Mouse (Mus musculus): ENCODE data around the gene Slc22a6. TPM values are rescaled to one million over a fixed set of nuclear protein-coding genes. Genes with fewer than 3 reads are reported as not detected.

Gene Slc22a6
- polyA plus RNA-seq, 1 experiment from 2014 or later: not detected

- ATAC-seq (ENCODE audit: insufficient read depth) (0 out of 2 replicates have a peak, but pooled peaks have one; percentile 17), DNase-seq (no peak)
- Histone ChIP-seq H3K4me1 (ENCODE audit: insufficient read depth) (peaks cover 9% of the 10 kb centered on the region; the same call in 1 of the 2 replicates), H3K9ac (no peak overlapping the region), H3K27ac (ENCODE audit: low read depth) (no peak overlapping the region), H3K36me3 (ENCODE audit: insufficient read depth) (no peaks in the 10 kb centered on the region), H3K4me3 (ENCODE audit: low read depth, low read length) (no peak overlapping the region), H3K4me2 (no peak overlapping the region), H3K27me3 (ENCODE audit: insufficient read depth, low read length) (no peaks in the 10 kb centered on the region), H3K9me3 (ENCODE audit: low read depth, low read length) (no peaks in the 10 kb centered on the region)
- TF ChIP-seq CTCF (IDR thresholded peaks at IDR 0.05; ENCODE audit: low read depth): no peak
- 61% methylated on average over 6 of the region's 6 CpGs for WGBS
Measured at GRCm38 (mm10) chr19:8592873-8593408, 24.9 kb upstream of the Slc22a6 start.

GRCm38 (mm10) chr19:8593833-8594232 lies 24.0 kb upstream of the Slc22a6 start:
- H3K36me3 ChIP-seq (ENCODE audit: insufficient read depth): no peaks in the 10 kb centered on the region
- no peak overlapping the region for H3K9ac ChIP-seq
- H3K9me3 ChIP-seq (ENCODE audit: low read depth, low read length): no peaks in the 10 kb centered on the region
- H3K4me1 ChIP-seq (ENCODE audit: insufficient read depth): peaks cover 9% of the 10 kb centered on the region; the same call in 1 of the 2 replicates
- no peak for DNase-seq
- 79% methylated on average over 11 of the region's 11 CpGs for WGBS
- no peaks in the 10 kb centered on the region for H3K27me3 ChIP-seq (ENCODE audit: insufficient read depth, low read length)
- no peak overlapping the region for H3K4me2 ChIP-seq
- no peak for ATAC-seq (ENCODE audit: insufficient read depth)
- no peak for TF ChIP-seq CTCF (IDR thresholded peaks at IDR 0.05; ENCODE audit: low read depth)
- H3K4me3 ChIP-seq (ENCODE audit: low read depth, low read length): no peak overlapping the region
- no peak overlapping the region for H3K27ac ChIP-seq (ENCODE audit: low read depth)

GRCm38 (mm10) chr19:8594518-8594917 lies 23.3 kb upstream of the Slc22a6 start:
- WGBS: 3% methylated on average over 1 of the region's 1 CpGs
- Histone ChIP-seq H3K9me3 (ENCODE audit: low read depth, low read length) (no peaks in the 10 kb centered on the region), H3K36me3 (ENCODE audit: insufficient read depth) (no peaks in the 10 kb centered on the region), H3K4me1 (ENCODE audit: insufficient read depth) (peaks cover 9% of the 10 kb centered on the region; the same call in 1 of the 2 replicates), H3K4me2 (no peak overlapping the region), H3K4me3 (ENCODE audit: low read depth, low read length) (no peak overlapping the region), H3K27me3 (ENCODE audit: insufficient read depth, low read length) (no peaks in the 10 kb centered on the region), H3K27ac (ENCODE audit: low read depth) (no peak overlapping the region), H3K9ac (no peak overlapping the region)
- ATAC-seq (ENCODE audit: insufficient read depth) (peak; percentile 66; the same call in 1 of the 2 replicates), DNase-seq (no peak)
- no peak for TF ChIP-seq CTCF (IDR thresholded peaks at IDR 0.05; ENCODE audit: low read depth)

- Histone ChIP-seq H3K4me1 (ENCODE audit: insufficient read depth) (peaks cover 9% of the 10 kb centered on the region; the same call in 1 of the 2 replicates), H3K9ac (no peak overlapping the region), H3K27me3 (ENCODE audit: insufficient read depth, low read length) (no peaks in the 10 kb centered on the region), H3K36me3 (ENCODE audit: insufficient read depth) (no peaks in the 10 kb centered on the region), H3K9me3 (ENCODE audit: low read depth, low read length) (no peaks in the 10 kb centered on the region), H3K27ac (ENCODE audit: low read depth) (no peak overlapping the region), H3K4me2 (no peak overlapping the region), H3K4me3 (ENCODE audit: low read depth, low read length) (no peak overlapping the region)
- ATAC-seq (ENCODE audit: insufficient read depth) (no peak), DNase-seq (no peak)
- 65% methylated on average over 4 of the region's 4 CpGs for WGBS
- no peak for TF ChIP-seq CTCF (IDR thresholded peaks at IDR 0.05; ENCODE audit: low read depth)
Measured at GRCm38 (mm10) chr19:8597269-8597668, 20.6 kb upstream of the Slc22a6 start.

- H3K27me3 ChIP-seq (ENCODE audit: insufficient read depth, low read length): no peaks in the 10 kb centered on the region
- WGBS: 61% methylated on average over 2 of the region's 2 CpGs
- no peaks in the 10 kb centered on the region for H3K36me3 ChIP-seq (ENCODE audit: insufficient read depth)
- no peak overlapping the region for H3K4me2 ChIP-seq
- no peak for TF ChIP-seq CTCF (IDR thresholded peaks at IDR 0.05; ENCODE audit: low read depth)
- DNase-seq (no peak), ATAC-seq (ENCODE audit: insufficient read depth) (no peak)
- 0 out of 2 replicates have a peak, but pooled peaks cover 3% of the 10 kb centered on the region for H3K4me1 ChIP-seq (ENCODE audit: insufficient read depth)
- H3K9me3 ChIP-seq (ENCODE audit: low read depth, low read length): no peaks in the 10 kb centered on the region
- no peak overlapping the region for H3K9ac ChIP-seq
- H3K27ac ChIP-seq (ENCODE audit: low read depth): no peak overlapping the region
- H3K4me3 ChIP-seq (ENCODE audit: low read depth, low read length): no peak overlapping the region
Measured at GRCm38 (mm10) chr19:8599229-8599628, 18.6 kb upstream of the Slc22a6 start.

GRCm38 (mm10) chr19:8601922-8602321 lies 15.9 kb upstream of the Slc22a6 start:
- no peak overlapping the region for H3K4me3 ChIP-seq (ENCODE audit: low read depth, low read length)
- ATAC-seq (ENCODE audit: insufficient read depth) (no peak), DNase-seq (no peak)
- no peaks in the 10 kb centered on the region for H3K9me3 ChIP-seq (ENCODE audit: low read depth, low read length)
- no peak overlapping the region for H3K4me2 ChIP-seq
- no peak overlapping the region for H3K9ac ChIP-seq
- H3K27ac ChIP-seq (ENCODE audit: low read depth): no peak overlapping the region
- H3K36me3 ChIP-seq (ENCODE audit: insufficient read depth): no peaks in the 10 kb centered on the region
- H3K4me1 ChIP-seq (ENCODE audit: insufficient read depth): no peaks in the 10 kb centered on the region
- no peak for TF ChIP-seq CTCF (IDR thresholded peaks at IDR 0.05; ENCODE audit: low read depth)
- no peaks in the 10 kb centered on the region for H3K27me3 ChIP-seq (ENCODE audit: insufficient read depth, low read length)

- H3K4me2 ChIP-seq: no peak overlapping the region
- no peak for TF ChIP-seq CTCF (IDR thresholded peaks at IDR 0.05; ENCODE audit: low read depth)
- no peak overlapping the region for H3K4me3 ChIP-seq (ENCODE audit: low read depth, low read length)
- no peak overlapping the region for H3K9ac ChIP-seq
- no peaks in the 10 kb centered on the region for H3K36me3 ChIP-seq (ENCODE audit: insufficient read depth)
- 34% methylated on average over 3 of the region's 3 CpGs for WGBS
- H3K27ac ChIP-seq (ENCODE audit: low read depth): no peak overlapping the region
- DNase-seq (no peak), ATAC-seq (ENCODE audit: insufficient read depth) (no peak)
- H3K9me3 ChIP-seq (ENCODE audit: low read depth, low read length): no peaks in the 10 kb centered on the region
- H3K4me1 ChIP-seq (ENCODE audit: insufficient read depth): no peaks in the 10 kb centered on the region
- H3K27me3 ChIP-seq (ENCODE audit: insufficient read depth, low read length): no peaks in the 10 kb centered on the region
Measured at GRCm38 (mm10) chr19:8602914-8603313, 14.9 kb upstream of the Slc22a6 start.
